Mouse (Mus musculus) lung, postnatal 0 days (tissue): ENCODE data around the gene Gm20388.

Experiments used
- CTCF ChIP-seq: IDR thresholded peaks from 2 replicates; pipeline ENCODE4 v1.5.1; 2016; ENCODE audit warnings: antibody characterized with exemption, mild to moderate bottlenecking
- EP300 ChIP-seq: IDR thresholded peaks from 2 replicates; pipeline ENCODE4 v1.6.1; 2016; ENCODE audit warnings: antibody characterized with exemption, mild to moderate bottlenecking, control low read depth

DNA sequence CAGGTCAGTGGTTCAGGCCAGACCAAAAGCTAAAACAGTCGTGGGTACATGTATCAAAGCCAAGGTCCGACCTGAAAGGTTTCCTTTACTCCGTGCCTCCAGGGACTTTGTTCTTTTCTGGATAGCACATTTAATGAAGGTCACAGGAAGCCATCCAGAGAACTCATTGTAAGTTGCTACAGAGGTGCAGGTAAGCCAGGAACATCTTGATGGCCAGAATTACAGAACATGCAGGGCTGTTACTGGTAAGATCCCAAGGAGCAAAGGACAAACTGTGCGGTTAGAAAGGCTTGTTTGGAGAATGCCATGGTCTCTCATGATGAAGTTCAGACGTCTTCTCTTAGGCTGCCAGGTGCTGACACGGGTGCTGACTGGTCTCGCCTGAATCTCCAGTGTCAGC lies 206.0 kb downstream of the Gm20388 start:
- no peak for TF ChIP-seq CTCF
- TF ChIP-seq EP300, result no peak
